Mouse (Mus musculus) kidney, adult 2 months (tissue): ENCODE data around the gene Cyp4f39. TPM values are rescaled to one million over a fixed set of nuclear protein-coding genes. Genes with fewer than 3 reads are reported as not detected.
"Not testable (repeated sequence)": the region's sequence is repeated elsewhere in the genome, so short reads cannot be mapped to it uniquely, and the experiment has no call there.

Experiments used
- DNase-seq: peaks from one replicate; pipeline ENCODE4 v3.0.0; 2021
- H3K27ac ChIP-seq: fragments of 200-500 bp; 2 replicates; pipeline ENCODE4 v1.5.1; 2012; ENCODE audit warnings: low read depth, low read length, control low read depth, inconsistent platforms; ENCODE audit not compliant: insufficient read depth
- H3K27me3 ChIP-seq: fragments of 200-500 bp; replicated peaks from 2 replicates; pipeline ENCODE4 v1.6.1; 2012; ENCODE audit warnings: mild to moderate bottlenecking, moderate library complexity, low read length, inconsistent platforms; ENCODE audit not compliant: control insufficient read depth, insufficient read depth
- H3K36me3 ChIP-seq: fragments of 200-500 bp; 2 replicates; pipeline ENCODE4 v1.6.1; 2012; ENCODE audit warnings: mild to moderate bottlenecking, moderate library complexity, low read length, inconsistent platforms; ENCODE audit not compliant: control insufficient read depth, insufficient read depth
- H3K4me1 ChIP-seq: fragments of 200-500 bp; 2 replicates; pipeline ENCODE4 v1.6.1; 2011; ENCODE audit warnings: low read length; ENCODE audit not compliant: control insufficient read depth, insufficient read depth
- H3K4me3 ChIP-seq: fragments of 200-500 bp; 2 replicates; pipeline ENCODE4 v1.5.1; 2011; ENCODE audit warnings: mild to moderate bottlenecking, low read depth, low read length, control low read depth; ENCODE audit not compliant: insufficient read depth
- CTCF ChIP-seq: fragments of 200-500 bp; conservative IDR thresholded peaks from 2 replicates; pipeline ENCODE4 v1.5.1; 2011; ENCODE audit warnings: low read depth, mild to moderate bottlenecking, control low read depth, low read length, moderate library complexity, mixed read lengths; ENCODE audit not compliant: insufficient read depth, insufficient read length
- POLR2A ChIP-seq: fragments of 200-500 bp; IDR thresholded peaks from one replicate; pipeline ENCODE4 v1.6.1; 2011; ENCODE audit warnings: low read depth, low read length, control low read depth
- WGBS: fragments of 180-500 bp; shearing (Covaris S2); methylation state at CpG from one replicate; pipeline ENCODE4 v1.1.7; 2018; 5-methylcytosine and 5-hydroxymethylcytosine counted together
- polyA plus RNA-seq: library from polyadenylated mRNA; depleted of rRNA; stranded (reverse); fragments of >200 nt; gene quantifications from 2 replicates; pipeline ENCODE4 v1.2.3, GENCODE M21; 2012

Gene Cyp4f39
- polyA plus RNA-seq, 1 experiment = 1.0 TPM

GRCm38 (mm10) chr17:32521981-32522380, 69.5 kb downstream of the Cyp4f39 start:
- Histone ChIP-seq H3K27ac (no peak overlapping the region), H3K4me3 (no peak overlapping the region), H3K4me1 (no peaks in the 10 kb centered on the region), H3K36me3 (no peaks in the 10 kb centered on the region; the same call in 1 of the 2 replicates), H3K27me3 (no peaks in the 10 kb centered on the region)
- TF ChIP-seq POLR2A (no peak), CTCF (no peak)
- no peak for DNase-seq
- WGBS = 94% methylated on average over 5 of the region's 5 CpGs

- H3K4me3 ChIP-seq = no peak overlapping the region
- no peak for DNase-seq
- WGBS = 87% methylated on average over 4 of the region's 4 CpGs
- no peaks in the 10 kb centered on the region; the same call in 1 of the 2 replicates for H3K36me3 ChIP-seq
- no peak overlapping the region for H3K27ac ChIP-seq
- H3K4me1 ChIP-seq = no peaks in the 10 kb centered on the region
- TF ChIP-seq CTCF (no peak), POLR2A (no peak)
- H3K27me3 ChIP-seq = no peaks in the 10 kb centered on the region
Observed at GRCm38 (mm10) chr17:32522386-32522785, 69.9 kb downstream of the Cyp4f39 start.

- no peak for DNase-seq
- TF ChIP-seq POLR2A (no peak), CTCF (no peak)
- WGBS = 88% methylated on average over 5 of the region's 5 CpGs
Observed at GRCm38 (mm10) chr17:32522816-32523215, 70.3 kb downstream of the Cyp4f39 start.

GRCm38 (mm10) chr17:32523895-32524294, 71.4 kb downstream of the Cyp4f39 start:
- Histone ChIP-seq H3K27me3 (no peaks in the 10 kb centered on the region), H3K36me3 (no peaks in the 10 kb centered on the region; the same call in 1 of the 2 replicates), H3K4me3 (no peak overlapping the region), H3K27ac (no peak overlapping the region), H3K4me1 (no peaks in the 10 kb centered on the region)
- WGBS = 85% methylated on average over 11 of the region's 11 CpGs
- DNase-seq = no peak
- TF ChIP-seq CTCF (no peak), POLR2A (no peak)

More at GRCm38 (mm10) chr17:32522816-32523215, 70.3 kb downstream of the Cyp4f39 start:
- Histone ChIP-seq H3K36me3 (no peaks in the 10 kb centered on the region; the same call in 1 of the 2 replicates), H3K4me1 (no peaks in the 10 kb centered on the region), H3K27me3 (no peaks in the 10 kb centered on the region), H3K27ac (no peak overlapping the region), H3K4me3 (no peak overlapping the region)

GRCm38 (mm10) chr17:32526341-32526740, 73.8 kb downstream of the Cyp4f39 start:
- H3K36me3 ChIP-seq, H3K27ac ChIP-seq, H3K4me3 ChIP-seq, H3K4me1 ChIP-seq, H3K27me3 ChIP-seq, DNase-seq: not testable (repeated sequence)
- 97% methylated on average over 1 of the region's 1 CpGs for WGBS

- WGBS = 80% methylated on average over 11 of the region's 11 CpGs
- TF ChIP-seq CTCF (no peak), POLR2A (no peak)
- H3K36me3 ChIP-seq = no peaks in the 10 kb centered on the region; the same call in 1 of the 2 replicates
- no peak overlapping the region for H3K4me3 ChIP-seq
- no peaks in the 10 kb centered on the region for H3K27me3 ChIP-seq
- no peaks in the 10 kb centered on the region for H3K4me1 ChIP-seq
- DNase-seq = no peak
- H3K27ac ChIP-seq = no peak overlapping the region
Observed at GRCm38 (mm10) chr17:32527748-32528147, 75.2 kb downstream of the Cyp4f39 start.

GRCm38 (mm10) chr17:32528408-32529337, 76.2 kb downstream of the Cyp4f39 start:
- no peaks in the 10 kb centered on the region for H3K27me3 ChIP-seq
- DNase-seq = peak; percentile 93
- WGBS = 35% methylated on average over 26 of the region's 26 CpGs
- no peaks in the 10 kb centered on the region; the same call in 1 of the 2 replicates for H3K36me3 ChIP-seq
- TF ChIP-seq POLR2A (no peak), CTCF (peak; percentile 81)
- peak overlapping the region; percentile 40 for H3K4me3 ChIP-seq
- no peak overlapping the region for H3K27ac ChIP-seq
- no peaks in the 10 kb centered on the region for H3K4me1 ChIP-seq

GRCm38 (mm10) chr17:32532356-32532755, 79.8 kb downstream of the Cyp4f39 start:
- H3K36me3 ChIP-seq, DNase-seq, H3K27ac ChIP-seq, H3K4me3 ChIP-seq, H3K4me1 ChIP-seq, H3K27me3 ChIP-seq: not testable (repeated sequence)
- WGBS = 24% methylated on average over 4 of the region's 4 CpGs
